Mouse (Mus musculus): ENCODE data around the gene Dok7.

The Dok7 gene

DNA sequence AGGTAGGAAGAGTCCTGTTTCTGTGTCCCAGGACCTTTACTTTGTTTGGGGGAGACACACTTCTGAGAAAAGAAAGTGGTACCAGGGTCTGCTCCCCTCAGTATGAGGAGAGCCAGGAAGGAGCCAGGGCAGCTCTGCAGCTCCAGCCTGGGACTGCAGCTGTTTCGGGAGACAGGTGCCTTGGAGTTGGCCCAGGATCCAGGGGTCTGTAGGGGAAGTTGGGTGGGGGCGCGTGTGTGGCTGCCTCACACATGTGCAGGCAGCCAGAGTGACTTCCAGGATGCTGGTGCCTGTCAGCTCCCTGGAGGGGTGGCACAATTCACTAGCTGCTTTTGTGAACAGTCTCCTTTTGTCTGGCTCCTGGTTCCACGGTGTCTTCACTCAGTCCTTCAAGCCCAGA, 1.0 kb downstream of the Dok7 start:
- no peak for DNase-seq (ENCODE audit: low read depth, low spot score)

DNA sequence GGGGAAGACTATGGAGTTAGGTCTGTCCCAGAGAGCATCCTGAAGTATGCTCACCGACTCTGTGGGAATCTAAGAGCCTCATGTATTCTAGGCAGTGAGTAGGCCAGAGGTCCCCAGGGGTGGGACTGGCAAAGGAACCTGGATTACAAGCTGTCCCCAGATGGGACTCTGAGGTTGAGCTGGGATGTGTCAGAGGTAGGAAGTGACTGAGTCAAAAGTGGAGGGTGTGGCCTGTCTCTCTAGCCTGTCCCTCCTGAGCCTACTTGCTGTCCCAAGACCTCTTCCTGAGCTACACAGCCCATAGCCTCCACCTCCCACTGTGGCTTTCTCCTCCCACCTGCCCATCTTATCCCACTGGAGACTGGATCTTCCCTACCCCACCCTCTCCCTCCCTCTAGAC, 1.6 kb downstream of the Dok7 start:
- no peak for DNase-seq (ENCODE audit: low read depth, low spot score)

DNA sequence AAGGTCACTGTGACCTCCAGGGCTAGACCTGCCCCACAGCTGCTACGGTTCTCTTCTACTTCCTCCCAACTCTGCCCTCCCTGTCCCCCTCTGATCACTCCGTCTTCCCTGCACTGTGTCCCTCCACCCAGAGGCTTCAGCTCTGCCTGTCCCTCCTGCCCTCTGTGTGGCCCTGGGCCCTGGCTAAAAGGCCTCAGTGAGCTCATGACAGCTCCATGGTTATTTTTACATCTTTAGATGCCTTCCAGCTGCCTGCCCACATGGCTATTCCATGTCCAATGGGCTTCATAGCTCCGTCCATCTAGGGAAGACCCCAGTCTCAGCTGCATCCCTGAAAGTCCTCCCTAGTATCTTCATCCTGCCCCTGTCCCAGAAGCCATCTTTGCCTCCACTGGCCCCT, 3.5 kb downstream of the Dok7 start:
- DNase-seq (ENCODE audit: low read depth, low spot score): no peak

DNA sequence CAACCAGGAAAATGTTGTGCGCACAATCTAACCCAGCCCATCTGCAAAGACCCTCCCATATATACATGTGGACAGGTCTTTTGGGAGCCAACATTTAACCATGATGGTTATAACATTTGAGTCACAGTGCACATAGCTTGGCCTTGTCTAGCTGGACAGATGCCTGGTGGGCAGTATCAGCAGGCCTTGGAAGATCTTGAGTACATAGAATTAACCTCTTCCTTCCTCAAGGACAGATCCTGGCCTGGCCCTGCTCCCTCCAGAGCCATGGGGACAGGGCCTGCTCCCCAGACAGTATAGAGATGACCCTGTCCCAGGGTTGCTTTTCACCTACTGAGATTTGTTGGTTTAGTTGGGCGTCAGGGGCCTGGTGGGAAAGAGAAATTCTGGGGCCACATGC, 13.3 kb downstream of the Dok7 start:
- no peak for DNase-seq (ENCODE audit: low read depth, low spot score)

DNA sequence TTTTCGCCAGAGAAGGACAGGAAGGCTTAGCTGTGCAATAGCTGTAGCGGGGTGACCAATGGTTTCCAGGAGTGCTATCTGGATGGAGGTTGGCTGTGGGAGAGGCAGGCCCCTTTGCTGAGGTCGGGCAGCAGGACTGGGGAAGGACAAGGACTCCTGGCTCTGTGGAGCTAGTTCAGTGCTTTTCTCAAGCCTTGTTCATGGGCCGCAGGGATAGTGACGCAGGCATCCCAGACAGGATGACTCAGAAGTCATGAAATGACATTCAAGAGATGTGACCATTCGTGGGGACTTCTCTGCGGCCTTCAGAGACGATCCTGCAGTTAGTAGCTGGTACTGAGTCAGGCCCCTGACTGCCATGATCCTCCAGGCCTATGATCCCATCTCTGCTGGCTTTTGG, 13.7 kb downstream of the Dok7 start:
- DNase-seq (ENCODE audit: low read depth, low spot score): no peak

DNA sequence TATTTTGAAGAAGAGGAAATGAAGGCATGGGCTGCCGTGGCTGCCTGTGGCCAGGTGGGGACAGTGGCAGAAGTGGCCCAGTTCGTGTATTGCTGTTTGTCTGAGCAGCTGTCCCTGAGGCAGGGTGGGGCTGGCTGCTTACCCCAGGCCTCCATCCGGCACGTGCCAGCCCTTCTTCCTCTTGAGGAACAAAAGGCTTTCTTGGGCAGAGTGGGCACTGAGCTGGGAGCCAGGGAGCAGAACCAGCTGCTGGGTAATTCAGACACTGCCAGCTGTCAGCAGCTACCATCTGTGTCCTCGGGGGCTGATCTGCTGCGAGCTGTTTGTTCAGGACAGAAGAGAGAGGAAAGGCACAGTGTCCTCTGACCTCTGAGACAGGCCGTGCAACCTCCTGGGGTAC, 14.4 kb downstream of the Dok7 start:
- DNase-seq (ENCODE audit: low read depth, low spot score): no peak

DNA sequence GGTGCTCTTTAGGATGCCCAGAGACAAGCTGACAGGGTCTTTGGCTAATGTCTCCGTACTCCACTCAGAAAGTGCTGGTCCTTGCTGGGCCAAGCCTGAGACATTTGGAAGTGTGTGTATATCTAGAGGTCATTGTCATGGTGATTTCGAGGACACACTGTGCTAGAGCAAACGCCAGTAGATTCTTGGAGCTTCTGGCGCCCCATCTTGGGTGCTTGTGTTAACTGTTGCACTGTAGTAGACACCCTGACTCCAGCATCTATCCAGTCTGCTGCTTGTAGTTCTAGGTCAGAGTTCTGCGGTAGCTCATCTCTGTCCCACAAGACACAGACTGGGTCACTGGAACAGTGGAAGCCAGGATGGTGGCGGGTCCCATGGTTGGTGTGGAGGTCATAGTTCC, 15.3 kb downstream of the Dok7 start:
- no peak for DNase-seq (ENCODE audit: low read depth, low spot score)

DNA sequence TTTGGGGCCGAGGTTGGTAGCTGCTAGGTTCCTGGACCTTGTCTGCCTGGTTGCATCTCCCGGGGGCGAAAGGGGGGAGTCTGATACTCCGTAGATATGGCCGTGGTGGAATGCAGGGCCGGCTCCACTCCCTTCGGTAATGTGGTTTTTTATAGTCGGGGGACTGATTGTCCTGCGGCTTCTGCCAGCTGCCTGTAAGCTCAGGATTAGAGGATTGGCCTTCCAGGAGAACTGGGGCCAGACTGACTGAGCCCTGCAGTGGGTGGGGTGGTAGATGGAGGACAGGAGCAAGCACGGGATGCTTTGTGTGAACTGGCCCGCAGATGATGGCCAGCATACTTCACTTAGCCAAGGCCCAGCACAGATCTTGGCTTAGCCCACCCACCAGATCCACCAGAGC, 16.7 kb downstream of the Dok7 start:
- DNase-seq (ENCODE audit: low read depth, low spot score): no peak

DNA sequence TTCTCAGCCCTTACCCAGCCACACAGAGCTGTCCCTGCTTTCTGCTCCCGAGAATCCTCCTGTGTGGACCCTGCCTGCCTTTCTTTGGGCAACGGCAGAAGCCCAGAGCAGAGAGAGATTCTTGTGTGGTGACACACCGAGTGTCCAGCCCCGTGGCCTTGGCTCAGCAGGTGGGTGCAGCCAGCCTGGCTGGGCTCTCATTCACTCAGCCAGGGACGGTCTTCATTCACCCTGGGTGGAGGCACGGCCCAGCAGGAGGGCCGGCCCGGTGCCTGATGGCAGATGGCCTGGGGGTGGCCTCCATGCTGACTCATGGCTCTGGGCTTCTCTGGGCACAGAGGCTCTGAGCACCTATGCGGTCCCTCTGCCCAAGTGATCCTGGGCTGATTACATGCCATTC, 17.4 kb downstream of the Dok7 start:
- no peak for DNase-seq (ENCODE audit: low read depth, low spot score)

DNA sequence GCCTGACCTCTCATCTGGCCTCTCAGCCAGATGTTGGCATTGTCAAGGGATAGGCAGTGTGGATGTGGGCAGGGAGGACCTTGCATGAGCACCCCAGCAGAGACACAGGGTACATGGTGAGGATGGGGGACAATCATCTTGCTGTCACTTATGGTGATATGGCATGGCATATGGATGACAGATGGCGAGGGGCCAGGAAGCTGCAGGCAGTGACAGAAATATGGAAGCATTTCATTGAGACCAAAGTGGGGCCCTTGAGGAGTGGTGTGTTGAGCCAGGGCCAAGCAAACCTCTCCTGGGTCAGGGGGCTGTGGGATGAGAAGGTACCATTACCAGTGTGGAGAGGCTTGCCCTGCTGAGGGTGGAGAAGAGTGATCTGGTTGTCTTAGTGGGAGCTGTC, 19.8 kb downstream of the Dok7 start:
- no peak for DNase-seq (ENCODE audit: low read depth, low spot score)

DNA sequence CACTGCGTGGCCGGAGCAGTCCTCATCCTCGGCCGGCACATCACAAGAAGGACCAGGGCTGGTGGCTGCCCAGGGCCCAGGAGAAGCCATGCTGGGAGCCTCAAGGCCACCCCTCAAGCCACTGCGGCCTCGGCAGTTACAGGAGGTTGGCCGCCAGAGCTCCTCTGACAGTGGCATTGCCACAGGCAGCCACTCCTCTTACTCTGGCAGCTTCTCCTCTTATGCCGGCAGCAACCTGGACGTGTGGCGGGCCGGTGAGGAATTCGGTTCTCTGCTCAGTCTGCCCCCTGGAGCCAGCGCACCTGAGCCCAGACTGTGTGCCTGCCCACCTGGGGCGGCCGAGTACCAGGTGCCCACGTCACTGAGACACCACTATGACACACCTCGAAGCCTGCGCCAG, 22.5 kb downstream of the Dok7 start:
- no peak for DNase-seq (ENCODE audit: low read depth, low spot score)

DNA sequence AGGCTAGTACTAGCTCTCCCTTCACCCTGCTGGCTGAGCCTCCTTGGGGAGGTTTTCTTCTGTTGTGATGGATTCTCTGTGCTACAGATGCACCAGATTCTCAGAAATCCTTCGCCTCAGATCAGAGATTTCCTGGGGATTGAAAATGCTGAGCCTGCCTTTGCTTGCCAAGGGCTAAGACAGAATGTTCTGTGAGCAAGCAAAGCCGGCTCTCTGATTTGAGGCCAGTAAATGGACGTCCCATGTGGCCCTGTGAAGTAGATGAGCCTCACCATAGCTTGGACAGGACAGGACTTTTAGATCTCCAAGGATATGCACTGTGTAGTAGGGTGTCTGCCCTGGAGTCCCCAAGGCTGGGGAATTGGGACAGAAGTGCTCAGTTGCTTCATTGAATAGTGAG, 28.3 kb downstream of the Dok7 start:
- DNase-seq (ENCODE audit: low read depth, low spot score): no peak

DNA sequence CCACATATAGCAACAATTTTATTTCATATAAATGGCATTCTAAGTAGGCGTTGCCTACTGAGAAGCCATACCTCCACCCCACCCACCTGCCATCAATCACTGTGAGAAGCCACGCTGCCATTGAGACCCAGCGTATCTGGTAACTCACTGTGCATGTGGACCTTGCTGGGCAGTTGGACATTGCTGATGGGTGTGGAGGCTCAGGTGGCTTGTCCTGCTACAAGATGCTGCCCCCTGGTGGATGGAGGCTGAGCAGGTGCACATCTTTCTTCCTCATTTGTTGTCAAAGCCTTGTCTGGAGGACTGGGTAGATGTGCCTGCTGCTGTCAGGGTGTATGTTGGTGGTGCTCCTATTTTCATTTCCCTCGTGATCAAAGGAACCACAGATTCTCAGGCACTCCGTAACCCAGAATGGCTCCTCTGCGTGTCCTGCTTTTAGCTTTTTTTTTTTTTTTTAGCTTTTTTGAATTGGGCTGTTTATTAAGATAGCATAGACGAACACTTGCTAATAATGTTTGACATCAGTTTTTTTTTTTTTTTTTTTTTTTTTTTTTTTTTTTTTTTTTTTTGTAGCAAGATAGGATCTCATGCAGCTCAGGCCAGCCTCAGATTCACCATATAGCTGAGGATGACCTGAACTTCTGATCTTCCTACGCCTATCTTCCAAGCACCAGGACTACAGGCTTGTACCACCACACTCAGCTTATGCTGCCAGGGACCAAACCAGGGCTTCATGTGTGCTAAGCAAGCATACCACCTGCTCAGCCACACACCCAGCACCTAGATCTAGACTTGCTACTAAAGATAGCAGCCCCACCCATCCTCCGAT, 32.4 kb downstream of the Dok7 start:
- DNase-seq (ENCODE audit: low read depth, low spot score): peak; percentile 82

DNA sequence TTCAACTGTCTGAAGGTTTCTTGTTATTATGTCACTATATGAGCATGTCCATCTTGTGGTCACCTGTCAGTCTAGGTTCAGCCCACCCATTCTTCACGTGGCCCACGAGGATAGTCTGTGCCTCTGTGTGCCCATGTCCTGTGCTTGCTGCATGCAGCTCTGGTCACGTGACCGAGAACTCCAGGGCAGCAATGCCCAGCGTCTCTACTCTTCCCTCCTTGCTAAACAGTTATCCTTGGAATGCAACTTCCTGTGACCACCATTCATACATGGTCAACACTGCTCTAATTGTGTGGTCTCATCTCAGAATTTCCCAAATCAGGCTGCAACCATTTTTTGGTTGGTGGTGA, 33.0 kb downstream of the Dok7 start:
- no peak for DNase-seq (ENCODE audit: low read depth, low spot score)

DNA sequence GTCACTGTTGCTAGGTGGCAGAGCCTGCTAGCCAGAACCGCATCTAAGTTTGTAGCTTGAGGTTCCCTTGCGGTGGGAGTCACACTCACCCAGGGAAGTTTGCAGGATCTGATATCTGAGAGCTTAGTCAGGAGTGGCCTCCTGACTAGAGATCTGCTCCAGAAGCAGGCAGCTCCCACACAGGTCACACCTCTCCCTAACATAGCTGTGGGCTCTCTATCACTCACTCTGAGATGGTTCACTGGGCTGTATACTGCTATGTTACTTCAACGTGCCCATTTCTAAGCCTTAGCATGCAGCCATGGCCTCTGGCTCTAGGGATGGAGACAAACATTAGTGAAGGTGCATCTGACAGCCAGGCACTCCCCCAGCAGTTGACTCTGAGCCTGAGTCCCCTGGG, 35.1 kb downstream of the Dok7 start:
- DNase-seq (ENCODE audit: low read depth, low spot score): no peak

DNA sequence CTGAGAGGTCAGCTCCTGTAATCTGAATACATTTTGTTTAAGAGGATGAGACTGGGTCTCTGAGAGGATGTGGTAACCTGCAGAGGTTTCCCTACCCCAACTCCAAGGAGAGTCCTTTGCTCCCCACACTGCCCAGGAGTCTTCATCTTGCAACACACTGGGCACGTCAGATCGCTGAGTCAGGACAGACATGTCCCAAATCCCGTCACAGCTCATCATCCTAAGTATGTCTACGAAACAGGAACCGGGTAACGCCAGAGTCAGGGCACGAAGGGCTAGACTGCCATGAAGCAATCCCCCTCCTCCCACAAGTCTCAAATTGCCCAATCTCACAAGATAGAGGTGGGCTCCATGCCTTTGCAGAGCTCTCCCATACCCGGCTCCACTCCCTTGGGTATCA, 46.5 kb downstream of the Dok7 start:
- DNase-seq (ENCODE audit: low read depth, low spot score): no peak

DNA sequence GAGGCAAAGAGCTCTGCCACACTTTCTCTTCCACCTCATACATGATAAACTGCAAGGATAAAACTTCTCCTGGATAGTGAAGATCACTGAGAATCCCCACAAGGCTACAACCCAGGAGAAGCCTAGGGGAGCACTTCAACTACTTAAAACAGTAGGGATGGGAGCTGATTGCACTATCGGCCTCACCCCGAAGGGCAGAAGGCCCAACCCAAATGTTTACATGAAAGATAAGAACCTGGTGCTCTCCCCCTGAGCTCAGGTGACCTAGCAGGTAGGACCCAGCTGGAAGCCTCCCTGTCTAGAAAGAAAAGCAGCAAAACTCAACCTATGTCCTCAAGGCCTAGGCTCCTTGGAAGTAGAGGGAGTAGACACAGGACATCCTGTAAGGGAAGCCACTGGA, 47.0 kb downstream of the Dok7 start:
- DNase-seq (ENCODE audit: low read depth, low spot score): no peak

DNA sequence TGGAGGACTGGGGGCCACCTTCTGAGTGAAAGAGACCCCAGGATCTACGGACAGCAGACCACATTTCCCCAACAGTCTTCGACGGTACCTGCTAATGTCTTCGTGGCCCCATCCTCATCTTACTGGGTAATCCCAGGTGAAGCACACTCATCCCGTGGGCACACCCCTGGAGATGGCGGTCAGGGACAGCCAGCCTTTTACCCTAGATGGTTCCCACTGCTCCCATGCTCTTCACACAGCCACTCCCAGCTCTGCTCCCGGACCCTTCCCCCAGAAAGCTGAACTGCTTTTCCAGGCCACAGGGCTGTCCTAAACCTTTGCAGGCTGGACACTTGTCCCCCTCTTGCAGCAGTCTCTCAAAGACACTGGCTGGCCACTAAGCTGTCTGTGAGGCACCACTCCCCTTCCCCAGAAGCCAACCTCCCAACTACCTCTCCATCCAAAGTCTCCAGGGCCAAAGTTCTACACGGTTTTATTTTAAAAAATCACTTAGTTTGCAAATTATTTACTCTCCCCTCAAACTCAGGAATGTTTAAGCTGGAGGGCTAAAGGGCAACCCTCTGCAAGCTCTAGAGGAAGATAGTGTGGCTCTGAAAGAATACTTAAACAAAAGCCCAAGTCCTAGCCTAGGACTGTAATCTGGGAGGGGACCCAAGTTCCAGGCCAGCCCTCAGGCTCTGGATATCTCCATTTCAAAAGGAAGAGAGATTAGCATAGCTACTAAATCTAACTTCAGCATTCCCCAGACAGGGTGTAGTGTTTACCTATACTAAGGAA, 47.8 kb downstream of the Dok7 start:
- no peak for DNase-seq (ENCODE audit: low read depth, low spot score)

DNA sequence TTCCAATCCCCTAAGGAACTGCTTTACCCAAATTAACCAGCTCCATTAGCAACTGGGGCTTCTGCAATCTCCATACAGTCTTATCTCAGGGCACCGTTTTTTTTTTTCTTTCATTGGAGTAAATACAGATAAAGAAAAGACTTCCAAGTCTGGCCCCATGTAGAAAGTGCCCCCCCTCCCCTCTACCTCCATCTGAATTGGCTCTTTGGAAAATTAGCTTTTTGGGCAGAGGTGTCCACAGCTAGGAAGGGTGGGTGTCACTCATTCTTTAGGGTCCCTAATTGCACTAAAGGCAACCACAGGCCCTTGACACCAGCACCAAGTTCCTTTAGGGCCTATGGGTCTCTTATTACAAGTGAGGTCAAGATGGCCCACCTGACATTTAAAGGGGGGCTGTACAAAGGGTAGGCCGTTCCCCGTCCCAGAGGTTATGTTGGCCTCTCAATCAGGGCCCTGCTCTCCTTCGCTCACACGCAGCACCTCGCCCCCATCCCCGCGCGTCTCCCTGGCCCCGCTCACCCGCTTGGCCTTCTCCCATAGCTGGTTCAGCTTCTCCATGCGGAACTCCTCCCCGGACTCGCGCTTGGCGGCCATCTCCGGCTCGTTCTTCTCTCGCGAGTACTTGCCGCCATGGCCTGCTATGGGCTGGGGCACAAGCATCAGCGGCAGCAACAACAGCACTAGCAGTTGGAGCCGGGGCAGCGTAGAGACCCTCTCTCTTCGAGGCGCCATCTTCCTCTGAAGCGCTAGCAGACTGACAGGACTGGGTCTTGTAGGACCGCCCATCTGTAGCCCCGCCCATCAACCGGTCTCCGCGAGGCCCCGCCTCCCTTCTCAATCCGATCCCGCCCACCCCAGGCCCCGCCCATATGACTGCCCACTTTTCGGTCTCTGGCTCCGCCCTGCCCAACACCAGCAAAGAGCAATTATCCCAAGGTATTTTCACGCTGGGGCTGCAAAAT, 48.7 kb downstream of the Dok7 start, which contains the start of gene Lrpap1:
Gene Lrpap1, minus strand, starts transcription at position 807 of the 962 bp plus-strand sequence.
- peak; percentile 91 for DNase-seq (ENCODE audit: low read depth, low spot score)

DNA sequence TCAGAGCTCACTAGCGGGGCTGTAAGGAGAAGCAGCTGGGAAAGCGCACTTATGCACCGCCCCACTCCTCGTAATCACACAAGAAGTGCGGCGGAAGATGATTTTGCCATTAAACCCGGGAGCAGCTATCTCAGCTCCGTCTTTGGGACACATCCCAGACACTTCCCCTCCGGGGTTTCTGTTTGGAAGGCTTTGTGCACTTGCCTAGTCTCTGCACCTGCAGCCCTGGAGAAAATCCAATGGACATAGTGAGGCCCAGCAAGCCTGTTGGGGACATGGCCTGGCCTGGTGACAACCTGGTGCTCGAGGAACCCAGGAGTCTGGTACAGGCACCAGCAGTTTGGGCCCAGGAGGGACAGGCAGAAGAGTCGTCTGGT, 49.3 kb downstream of the Dok7 start:
- DNase-seq (ENCODE audit: low read depth, low spot score): no peak

DNA sequence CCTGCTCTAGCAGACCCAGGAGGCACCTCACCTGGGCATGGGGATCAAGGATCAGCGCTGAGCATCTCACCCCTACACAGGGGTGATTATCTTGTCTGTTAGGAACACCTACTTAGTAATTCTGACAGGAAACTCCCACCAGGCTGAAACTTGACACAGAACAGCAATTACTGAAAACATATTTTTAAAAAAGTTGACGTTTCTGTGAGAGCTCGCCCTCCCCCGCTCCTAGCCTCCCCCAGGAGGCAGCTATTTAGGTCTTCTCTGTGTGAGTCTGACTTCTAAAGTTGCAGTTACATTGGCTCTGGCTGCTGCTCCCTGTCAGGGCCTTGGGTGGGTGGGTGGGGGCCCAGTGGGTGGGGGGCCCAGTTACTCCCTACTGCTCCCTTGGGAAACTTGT, 55.9 kb downstream of the Dok7 start:
- DNase-seq (ENCODE audit: low read depth, low spot score): no peak

DNA sequence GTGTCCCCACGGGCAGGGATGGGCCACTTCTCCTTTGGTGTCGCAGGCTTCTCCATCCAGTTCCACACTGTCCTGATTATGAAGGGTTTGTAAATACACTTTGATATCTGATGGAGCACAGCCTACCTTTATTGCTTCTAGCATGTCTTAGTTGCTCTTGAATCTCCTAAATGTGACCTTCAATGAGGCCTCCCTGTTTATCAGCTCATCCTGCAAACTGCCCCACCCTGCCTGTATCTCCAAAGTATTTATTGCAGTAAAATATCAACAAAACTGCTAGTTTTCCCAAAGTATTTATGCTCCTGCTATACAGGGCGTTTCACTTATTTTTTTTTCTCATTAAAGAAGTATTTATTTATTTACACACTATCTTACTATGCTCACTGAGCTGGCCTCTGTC, 59.4 kb downstream of the Dok7 start:
- no peak for DNase-seq (ENCODE audit: low read depth, low spot score)

Measured in A20 (cell line).